Mouse (Mus musculus) spleen, adult 18-20 months (tissue): ENCODE results near the gene Fam189a1.
A peak's percentile ranks its signal among the peaks of the same experiment; 100 is the strongest.

Experiments used
- DNase-seq, 2 experiments: peaks; one replicate each; pipeline ENCODE4 v3.0.0; 2022; ENCODE audit warnings: mixed read lengths in 2 of 2

Fam189a1 gene

DNA sequence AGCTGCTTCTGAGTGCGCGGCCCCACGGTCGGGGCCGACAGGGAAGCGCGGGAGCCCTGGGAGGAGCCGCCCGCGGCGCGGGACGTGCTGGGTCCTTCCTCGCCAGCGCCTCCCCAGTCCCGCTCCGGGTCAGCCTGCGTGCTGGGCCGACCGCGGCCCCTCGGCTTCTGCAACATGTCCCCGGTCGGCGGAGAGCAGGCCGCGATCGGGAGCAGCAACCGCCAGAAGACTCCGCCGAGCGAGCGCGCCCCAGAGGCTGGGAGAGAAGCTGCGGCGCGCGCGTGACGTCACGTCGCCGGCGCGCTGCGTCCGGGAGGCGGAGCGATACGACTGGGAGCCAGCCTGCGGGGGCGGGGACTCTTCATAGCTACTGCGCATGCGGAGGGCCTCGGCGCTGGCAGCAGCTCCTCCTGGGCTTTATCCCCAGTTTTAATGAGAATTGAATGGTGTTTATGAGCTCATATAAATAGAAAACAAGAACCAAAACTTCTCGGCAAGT lies 283.6 kb downstream of the Fam189a1 start, which contains the start of gene Nsmce3:
Gene Nsmce3 (minus strand): TSS at position 255 of the 499 bp plus-strand sequence.
- DNase-seq, result peak; percentile 90 to 97

DNA sequence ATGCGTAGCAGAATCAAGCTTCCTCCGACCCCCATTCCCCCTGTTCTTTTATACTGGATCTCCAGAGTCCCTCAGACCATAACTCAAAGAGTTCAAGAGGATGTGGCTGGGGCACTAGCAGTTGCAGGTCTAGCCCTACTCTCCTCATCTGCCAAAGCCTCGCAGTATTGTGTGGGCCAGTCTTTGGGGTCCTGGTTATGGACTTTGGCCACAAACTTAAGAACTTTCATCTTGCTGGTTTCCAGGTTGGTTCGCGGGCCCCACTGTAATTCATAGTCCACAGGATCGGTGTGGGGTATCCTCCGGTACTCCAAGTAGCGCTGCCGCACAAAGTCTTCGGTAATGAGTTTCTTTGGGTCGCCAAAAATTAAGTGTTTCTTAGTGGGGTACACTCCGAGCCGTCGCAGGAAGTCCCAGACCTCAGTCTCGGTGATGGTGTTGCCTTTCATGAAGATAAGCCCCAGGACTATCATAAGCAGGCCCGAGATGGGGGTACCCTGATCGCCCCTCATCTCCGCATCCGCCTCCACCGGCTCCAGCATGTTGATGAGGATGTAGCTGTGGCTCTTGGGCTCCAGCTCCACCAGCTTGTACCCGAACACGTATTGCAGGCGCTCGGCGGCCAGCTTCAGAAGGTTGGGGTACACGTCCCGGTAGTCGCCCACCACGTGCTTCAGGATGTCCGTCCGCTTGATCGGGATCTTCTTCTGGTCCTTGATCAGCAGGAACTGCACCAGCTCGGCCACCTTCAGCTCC lies 284.2 kb downstream of the Fam189a1 start:
- DNase-seq, result no peak

DNA sequence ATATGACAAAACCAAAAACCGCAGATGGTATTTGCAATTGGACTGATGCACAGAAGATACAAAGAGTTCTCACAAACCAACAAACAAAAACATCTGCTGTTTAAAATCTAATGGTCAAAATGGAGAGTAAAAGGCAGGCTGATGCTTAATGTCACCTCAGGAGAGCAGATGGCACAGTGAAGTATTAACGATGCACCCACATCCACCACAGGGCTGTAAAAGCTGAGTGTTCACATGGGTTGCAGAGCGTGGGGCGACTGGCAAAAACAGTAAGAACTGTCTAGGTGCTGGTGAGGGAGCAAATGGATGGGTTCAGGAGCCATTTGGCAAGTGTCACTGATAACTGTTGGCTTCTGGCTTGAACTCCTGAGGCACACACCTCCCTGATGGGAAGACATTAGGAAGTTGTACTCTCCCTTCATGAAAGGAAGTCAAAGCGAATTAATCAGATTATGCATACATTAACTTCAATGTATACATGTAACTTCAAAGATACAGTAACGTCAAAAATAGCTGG lies 286.8 kb downstream of the Fam189a1 start:
- no peak for DNase-seq

DNA sequence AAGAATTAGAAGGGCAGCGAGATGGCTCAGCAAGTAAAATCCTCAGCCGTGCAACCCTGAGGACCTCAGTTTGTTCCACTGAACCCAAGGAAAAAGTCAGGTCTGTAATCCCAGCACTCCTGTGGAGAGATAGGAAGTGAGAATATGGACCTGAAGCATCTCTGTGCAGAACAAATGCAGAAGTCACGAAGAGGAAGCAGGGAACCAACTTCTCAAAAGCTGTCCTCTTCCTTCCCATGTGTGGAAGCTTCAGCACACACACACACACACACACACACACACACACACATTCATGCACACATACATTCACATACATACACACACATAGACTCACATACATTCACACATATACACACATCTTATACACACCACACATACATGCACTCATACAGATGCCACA lies 292.8 kb downstream of the Fam189a1 start:
- DNase-seq, result no peak

DNA sequence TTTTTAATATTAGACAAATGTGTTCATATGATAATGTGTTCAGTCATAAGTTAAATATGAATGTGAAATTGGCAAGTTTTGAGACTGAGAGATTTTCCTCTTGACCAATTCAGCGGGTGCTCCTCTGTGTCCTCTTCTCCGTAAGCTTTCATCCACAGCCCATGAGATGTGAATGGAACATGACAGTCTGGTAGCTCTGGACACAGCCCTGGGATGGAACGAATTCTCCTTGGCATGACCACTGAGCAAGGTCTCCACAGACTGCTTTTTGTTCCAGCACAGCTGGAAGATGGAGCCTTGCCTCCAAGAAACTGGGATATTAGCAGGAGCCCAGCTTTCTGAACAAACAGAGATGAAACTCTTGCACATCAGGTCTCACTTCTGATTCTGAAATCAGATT lies 293.4 kb downstream of the Fam189a1 start:
- no peak for DNase-seq

DNA sequence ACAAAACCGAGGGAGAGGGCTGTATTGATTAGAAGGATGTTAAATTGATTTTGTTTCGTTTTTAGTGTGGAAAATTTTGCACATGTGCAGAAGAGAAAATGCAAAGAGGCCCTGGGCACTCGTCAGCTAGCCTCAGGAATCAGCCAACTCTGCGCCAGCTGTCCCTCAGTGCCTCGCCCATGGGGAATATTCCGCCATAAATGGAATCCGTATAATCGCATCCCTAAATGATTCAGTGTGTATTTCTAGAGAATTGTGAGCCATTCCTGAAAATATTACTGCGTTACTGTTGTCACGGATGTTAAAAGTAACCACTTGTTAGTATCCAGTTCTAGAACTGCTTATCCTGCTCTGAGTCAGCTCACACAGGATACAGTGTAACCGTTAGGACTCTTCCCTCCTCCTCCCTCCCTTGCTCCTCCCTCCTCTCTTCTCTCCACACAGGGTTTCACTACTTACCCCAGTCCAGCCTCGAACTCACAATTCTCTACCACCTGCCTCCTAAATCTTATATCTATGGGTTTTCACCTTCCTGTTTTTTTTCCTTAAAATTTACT lies 299.8 kb downstream of the Fam189a1 start:
- no peak for DNase-seq

DNA sequence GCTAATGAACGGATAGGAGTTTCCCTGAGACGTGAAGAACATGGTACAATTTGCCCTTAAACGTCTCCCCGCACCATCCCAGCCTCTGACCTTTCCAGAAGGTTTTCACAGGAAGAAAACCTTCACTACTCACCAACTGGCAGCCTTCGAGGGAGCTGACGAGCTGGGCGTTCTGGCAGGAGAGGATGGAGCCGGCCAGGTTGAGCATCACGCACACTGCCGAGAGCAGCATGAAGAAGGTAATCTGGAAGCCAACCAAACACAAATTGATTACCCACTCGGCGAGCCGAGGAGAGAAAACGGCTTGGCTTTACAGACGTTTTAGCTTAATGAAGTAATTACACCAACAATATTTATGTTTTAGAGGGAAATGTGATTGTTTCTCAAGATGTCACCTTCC lies 300.4 kb downstream of the Fam189a1 start:
- no peak for DNase-seq

DNA sequence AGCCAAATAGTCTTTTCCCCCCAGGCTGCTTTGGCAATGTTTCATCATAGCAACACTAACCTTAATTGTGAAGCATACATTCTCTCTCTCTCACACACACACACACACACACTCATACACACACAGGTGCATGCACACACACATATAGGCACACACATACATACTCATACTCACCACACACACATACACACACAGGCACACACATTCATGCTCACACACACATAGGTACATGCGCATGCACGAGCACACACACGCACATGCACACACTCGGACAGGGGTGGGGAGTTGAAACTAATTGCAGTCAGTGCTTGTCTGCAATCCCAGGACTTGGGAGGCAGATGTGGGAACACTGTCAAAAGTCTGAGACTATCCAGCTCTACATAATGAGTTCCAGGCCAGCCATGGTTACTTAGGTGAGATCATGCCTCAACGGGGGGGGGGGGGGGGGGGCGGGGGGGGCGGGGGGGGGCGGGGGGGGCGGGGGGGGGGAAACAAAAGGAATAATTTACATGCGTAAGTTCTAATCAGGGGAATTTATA lies 300.9 kb downstream of the Fam189a1 start:
- DNase-seq, result no peak

DNA sequence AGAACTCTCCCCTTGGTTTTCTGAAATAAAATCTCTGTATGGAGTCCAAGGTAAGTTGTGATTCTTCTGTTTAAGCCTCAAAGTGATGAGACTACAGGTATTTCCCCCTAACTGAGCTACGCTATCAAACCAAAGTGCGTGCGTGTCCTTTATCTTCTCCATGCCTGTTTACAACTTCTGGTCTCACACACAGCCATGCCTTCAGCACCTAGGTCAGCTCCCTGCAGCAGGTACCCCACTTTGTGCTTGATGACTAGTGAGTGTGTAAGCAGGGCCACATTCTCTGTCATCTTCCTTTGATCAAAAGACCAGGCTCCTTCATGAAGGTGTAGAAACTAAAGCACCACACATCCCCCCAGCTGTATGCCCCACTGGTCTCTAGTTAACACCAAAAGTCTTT lies 305.6 kb downstream of the Fam189a1 start:
- DNase-seq, result no peak

DNA sequence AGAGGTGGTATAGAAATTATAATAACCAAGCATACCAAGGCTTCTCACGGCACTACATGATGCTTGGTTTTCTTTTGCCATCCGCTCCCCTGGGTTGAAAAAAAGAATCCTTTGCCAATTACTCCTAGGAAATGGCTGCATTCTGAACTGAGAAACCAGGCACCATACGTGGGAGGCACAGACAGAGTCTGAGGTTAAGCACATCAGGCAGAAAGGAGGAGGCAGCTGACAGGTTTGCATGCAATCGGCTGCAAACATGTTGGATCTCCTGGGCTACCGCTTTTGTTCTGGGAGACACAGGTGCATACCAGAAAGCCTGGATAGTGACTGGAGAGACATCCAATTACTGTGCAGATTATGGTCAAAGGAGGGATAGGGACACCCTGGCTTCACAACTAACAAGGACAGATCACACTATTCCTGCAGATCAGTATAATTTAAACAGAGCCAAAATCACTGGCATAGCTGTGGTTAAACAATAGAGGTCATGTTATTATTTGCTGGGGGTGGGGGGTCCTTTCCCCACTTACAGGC lies 308.9 kb downstream of the Fam189a1 start:
- DNase-seq, result no peak

DNA sequence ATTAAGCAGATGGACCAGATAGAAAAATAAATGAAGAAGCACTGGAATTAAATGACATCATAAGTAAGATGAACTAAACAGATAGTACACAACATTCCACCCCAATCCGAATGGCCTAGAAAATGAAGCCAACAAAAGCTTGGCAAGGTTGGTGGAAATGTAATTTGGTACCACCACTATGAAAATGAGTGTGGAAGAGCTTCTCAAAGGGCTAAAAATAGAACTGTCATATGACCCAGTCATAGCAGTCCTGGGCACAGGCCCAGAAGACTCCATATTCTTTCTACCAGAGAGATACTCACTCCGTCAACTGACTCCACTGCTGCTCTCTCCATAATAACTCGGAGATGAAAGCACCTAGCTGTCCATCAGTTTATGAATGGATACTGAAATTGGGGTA lies 310.3 kb downstream of the Fam189a1 start:
- DNase-seq, result no peak

DNA sequence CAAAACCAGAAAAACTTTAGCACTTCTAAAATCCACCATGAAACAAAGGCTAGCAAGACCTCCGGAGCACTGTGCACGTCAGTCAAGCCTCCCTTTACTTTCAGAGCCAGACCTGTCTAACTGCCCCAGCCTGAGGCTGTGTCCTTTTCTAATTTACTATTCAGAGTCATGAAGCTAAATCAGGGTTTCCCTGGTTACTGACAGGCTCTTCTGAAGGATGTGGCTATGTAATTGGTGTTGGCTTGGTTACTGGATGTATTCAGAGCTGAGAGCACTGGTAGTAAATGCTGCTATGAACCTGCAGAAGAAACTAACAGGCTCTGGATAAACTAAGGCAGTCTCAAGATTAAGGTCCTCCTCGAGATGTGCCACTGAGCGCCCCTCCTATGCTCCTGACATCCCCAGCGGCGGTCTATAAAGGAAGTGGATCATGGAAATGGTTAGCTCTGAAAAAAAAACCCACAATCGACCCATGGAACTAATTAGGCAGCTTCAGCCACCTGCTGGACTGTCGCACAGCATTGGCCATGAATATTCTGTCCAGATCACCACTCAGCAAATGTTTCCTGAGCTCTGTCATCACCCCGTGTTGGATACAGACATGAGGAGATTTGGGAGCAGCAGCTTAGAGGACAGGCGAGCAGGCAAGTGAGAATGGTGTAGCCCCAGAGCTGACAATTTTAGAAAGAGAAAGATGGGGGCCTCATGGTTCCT lies 315.3 kb downstream of the Fam189a1 start:
- no peak for DNase-seq

DNA sequence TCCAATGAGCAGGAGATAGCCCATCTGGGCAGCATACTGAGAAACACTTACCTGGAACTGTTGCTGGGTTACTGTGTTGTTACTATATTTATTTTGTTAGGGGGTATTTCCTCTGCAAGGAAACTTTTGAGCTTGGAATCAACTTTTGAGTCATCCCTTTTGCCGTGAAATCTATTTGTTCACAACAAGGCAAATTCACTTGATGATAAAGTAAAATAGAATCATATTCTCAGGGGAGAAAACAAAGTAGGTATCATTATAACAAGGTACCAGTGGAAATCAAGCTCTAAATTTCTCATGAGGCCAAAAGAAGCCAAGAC lies 315.8 kb downstream of the Fam189a1 start:
- DNase-seq, result no peak

DNA sequence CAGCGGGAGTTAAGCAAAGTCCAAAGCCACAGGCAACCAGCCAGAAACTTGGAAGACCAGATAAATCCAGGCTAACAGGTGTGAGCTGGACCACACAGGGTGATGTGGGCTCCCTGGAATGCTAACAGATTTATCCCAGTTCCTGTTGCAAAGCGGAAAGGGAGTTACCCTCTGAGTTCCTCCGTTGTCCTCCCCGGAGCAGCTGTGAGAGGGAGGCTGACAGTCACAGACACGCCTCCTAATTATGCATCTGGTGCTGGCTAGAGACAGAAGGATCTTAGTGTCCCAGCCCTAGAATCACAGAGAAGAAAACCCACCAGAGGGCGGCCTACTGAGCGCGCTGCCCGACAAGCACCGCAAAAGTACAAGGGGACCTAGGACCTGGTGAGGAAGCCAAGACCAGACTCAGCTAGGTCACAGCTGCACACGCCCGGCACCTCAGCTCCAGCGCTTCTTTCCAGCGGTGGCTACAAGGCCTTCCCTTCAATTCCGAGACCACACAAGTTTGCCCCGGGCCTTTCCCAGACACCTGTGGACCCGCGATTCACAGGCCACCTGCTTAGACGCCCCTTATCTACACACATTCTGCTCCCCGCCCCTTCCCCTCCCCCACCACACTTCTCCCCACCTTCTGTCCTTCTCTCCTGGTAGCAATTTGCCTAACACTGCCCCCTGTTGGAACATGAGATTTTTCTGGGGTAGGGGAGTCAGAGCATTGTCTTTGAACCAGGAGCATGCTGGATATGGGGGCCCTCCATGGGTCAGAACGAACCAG lies 316.4 kb downstream of the Fam189a1 start:
- DNase-seq, result no peak

DNA sequence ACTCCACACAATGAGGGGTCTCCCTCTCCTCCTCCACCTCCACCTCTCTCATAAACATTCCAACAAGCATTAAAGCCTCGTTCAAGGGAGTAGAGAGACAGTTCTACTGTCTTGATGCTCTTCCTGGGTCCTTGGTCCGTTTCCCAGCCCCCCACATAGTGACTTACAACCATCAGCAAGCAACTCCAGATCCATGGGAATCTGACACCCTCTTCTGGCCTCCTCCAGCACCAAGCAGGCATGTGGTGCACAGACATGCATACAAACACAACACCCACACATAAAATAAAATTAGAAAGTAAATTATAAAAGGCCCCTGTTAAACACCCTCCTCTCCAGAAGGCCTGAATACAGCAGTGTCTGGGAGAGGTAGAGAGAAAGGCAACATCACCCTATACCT lies 317.1 kb downstream of the Fam189a1 start:
- no peak for DNase-seq

DNA sequence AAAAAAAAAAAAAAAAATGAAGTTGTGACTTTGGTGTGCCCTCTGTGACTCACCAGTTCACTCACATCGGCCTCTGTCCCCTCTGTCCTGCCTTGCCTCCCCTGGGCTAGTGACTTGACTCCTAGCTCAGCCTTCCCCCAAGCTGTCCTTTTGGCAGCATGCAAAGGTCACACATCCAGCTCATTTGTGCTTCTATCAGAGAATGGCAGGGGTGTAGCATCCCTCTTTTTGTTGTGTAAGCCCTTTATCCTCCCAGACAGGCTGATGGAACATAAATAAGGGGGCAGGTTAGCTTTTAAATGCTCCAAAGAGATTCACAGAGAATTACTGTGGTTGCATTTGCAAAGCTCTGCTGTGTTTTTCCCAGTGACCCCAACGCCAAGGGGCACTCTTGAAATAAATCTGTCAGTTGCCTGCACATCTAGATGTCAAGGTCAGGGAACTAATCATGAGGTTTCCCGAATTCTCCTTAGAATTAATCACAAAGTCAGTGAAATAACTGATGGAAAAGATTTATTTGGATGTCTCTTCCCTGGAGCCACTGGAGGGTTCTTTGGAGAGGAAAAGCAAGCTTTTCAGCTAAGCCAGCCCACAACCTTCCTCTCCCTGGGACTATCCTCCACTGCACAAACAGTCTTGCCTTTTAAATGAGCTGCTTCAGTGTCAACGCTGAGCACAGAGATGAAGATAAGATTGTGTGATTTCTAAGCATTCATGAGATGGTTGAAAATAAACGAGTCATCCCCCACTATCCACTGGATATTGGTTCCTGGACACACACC lies 326.0 kb downstream of the Fam189a1 start:
- no peak for DNase-seq

DNA sequence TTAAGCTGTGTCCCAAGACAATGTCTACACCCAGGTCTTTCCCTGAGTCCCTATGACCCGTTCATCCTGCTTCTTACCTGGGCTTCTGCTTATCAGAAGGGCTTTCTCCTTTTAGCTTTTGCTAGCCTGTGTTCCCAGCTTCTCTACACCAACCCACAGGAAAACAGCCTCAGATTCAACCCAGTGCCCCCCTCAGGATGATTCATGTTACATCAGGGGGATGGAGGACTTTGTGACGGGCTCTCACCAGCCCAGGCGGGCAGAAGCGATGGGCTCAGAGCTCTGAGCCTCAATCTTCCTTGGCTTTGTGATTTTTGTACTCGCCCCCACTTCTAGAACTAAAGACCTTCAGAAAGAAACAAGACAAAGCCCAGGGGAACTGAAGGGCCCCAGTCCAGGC lies 335.3 kb downstream of the Fam189a1 start:
- no peak for DNase-seq

DNA sequence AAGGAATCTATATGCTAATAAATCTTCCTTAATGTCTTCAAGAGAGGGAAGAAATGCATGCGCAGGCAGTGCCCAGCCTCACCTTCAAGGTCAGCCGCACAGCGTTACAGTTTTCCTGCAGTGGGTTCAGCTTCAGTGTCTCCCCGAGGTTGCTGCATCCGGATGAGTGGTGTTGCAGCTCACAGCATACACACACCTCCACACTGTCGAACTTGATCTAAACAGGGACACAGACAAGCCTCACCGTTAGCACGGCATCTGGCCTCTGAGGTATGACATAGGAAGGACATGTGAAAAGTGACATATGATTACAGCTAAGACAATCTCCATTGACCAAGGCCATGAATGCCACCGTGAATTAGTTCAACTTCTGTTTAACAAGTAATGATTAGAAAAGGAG lies 336.7 kb downstream of the Fam189a1 start:
- no peak for DNase-seq

DNA sequence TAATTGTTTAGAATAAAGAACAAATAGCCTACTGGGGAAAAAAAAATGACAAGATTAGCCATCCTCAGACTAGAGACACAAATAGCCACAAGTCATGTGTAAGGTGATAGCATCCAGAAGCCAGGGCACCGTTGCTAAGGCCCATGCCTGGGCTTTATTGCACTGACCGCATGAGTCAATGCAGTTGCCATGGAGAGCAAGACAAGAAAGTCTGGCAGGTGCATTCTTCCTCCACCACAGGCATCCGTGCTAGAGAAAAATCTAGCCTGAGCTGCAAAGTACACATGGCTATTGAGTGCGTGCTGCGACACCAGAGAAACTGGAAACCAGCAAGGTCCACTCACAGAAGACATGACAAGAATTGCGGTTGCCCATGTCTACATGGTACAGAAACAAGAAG lies 347.5 kb downstream of the Fam189a1 start:
- DNase-seq, result no peak

DNA sequence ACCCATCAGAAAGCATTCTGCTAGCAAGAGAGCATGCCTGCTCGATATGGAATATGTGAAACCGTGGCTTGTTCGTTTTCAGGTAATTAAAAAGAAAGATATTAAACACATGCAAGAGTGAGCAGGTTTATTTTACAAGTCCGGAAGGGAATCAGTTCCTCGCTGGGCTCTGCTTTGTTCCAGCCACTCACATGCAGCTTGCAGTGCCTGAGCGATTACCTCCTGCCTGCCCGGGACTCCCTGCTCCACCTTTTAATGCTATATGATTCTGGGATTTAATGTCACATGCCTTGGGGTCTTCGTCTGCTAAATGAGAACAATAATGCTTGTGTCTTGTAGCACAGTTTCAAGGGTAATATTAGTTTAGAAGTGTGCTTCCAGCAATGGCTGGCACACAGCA lies 351.3 kb downstream of the Fam189a1 start:
- no peak for DNase-seq

DNA sequence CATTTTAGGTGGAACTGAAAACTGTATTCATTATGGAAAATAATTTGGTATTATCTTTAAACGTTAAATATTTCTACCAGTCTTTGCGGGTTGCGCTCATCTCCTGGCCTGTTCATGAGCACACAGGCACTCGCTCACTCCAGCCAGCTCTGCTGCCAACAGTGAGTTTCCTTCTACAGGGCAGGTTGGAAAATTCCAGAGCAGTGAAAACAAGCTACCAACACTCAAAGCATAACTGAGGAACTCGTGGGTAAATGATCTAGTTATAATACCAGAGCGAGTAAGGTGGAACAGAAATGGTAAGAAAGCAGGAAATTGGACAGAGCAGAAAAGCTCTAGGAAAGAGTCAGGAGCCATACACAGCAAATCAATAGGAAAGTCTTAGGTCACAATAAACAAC lies 360.8 kb downstream of the Fam189a1 start:
- DNase-seq, result no peak

DNA sequence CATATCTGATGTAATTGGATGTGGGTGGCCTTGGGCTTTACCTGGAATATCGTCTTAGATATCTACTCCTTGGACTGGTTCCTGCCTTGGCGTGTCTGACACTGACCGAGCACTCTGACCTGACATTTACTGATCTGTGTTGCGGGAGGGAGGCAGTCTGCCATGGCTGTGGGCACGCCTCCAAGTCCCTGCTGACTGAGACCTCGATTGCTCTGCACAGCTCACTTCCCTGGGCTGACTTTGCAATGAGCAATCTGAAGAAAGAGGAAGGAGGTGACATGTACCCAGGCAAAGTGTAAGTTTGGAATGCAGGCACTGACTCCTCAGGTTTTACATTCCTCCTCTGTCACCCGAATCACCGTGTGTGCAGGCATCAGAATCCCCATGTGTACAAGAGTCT lies 364.3 kb downstream of the Fam189a1 start:
- DNase-seq, result no peak
